Mouse (Mus musculus) induced T-regulatory cell, adult 2 months (primary cell): Measurements from ENCODE around the gene Lipc.

Experiments used
- DNase-seq: peaks from one replicate; pipeline ENCODE4 v3.0.0-alpha.2; 2012; ENCODE audit warnings: low read depth

Lipc gene

DNA sequence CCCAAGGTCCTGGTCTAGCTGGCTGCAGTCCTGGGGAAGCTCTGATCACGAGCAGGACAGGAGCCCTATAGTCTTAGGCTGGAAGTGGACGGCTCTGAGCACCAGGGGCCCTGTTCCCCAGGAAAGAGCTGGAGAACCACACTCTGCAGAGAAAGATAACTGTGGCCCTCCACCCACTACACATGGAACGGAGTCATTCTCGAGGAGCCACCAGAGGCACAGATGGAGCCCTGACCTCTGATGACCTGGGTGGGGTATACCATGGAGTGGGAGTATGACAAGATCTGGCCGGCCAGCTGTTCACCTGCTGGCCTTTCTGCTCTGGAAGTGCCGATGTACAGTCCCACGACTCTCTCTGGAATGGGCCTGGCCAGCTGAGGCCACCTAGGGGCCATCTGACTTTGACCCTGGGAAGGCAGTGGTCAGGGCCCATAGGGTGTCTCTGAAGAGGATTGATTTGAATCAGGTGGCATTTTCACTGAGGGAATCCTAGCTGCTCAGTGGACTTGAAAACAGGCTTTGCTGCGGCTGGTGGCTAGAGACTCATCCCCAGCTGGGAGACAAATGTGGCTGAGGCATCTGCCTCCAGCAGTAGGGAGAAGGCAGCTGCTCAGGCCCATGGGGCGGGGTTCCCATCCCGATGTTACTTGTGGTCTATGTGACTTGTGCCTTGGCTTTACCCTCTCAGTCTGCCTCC, 37.2 kb downstream of the Lipc start:
- no peak for DNase-seq

DNA sequence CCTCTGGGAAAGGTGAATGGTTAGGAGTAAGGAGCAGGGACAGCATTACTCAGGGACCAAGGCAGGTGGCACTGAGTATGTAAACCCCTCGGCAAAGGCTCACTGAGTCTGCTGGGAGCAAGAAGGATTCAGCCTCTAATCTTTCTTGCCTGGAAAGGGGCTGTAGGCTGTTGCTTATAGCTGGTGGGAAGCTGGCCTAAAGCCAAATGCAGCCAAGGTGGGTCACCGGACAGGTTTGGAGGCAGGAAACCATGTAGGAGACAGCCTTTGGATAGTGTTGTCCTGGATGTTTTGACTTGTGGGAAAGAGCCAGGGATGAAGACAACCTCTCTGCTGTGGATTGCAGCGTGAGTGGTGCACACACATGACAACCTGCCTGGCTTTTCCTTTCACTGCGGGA, 40.9 kb downstream of the Lipc start:
- DNase-seq, result no peak

DNA sequence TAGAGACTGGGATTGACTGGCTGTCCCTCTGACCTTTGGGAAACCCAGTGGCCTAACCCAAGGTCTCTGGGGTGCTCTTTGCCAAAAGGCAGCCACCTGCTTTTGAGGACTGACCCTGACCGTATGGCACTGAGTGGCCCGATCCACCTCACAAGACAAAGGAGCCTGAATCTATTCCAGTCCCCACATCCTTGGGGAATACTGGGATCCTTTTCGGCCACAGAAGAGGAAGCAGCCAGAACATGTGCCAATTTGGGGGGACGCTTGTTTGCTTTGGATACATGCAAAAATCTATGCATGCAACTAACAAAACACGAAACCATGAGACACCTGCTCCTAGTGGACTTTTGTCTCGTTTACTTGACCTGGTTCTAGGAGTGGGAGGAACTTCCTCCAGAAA, 41.7 kb downstream of the Lipc start:
- DNase-seq, result no peak

DNA sequence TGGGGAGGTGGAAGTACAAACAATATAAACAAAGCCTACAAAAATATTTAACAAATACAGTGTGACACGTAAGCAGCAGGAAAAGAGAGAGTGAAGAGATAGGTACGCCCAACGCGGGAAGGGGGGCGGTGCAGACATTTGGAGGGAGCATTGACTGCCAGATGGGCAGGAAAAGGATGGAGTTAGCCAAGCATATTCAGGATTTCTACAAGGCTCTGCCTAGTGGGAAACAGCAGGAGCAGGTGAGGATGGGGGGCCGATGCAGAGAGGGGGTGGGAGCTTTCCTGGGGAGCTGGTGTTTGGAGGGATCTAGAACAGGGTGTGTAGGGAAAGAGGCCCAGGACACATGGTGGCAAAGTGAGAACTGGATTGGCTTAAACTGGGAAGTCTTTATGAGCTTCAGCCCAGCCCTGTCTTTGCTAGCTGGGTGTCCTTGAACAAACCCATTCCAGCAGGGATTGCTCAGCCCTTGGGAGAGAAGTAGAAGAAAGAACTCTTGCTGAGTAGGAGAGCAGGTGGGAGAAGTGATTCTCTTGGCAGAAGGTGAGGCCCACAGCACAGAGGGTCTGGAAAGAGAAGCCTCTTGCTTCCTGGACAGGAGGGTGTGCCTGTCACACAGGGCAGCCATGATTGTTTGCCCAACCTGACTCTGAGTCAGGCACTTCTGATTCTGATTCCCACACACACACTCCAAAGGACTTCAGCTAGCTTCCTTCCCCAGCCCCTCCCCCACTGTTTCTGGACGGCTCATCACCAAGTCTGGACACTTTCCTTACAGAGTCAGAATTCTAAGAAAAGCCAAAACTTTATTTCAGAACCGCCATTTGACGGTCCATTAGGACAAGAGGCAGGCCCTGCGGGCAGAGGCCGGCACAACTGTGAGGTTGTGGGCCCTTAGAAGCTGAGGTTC, 49.0 kb downstream of the Lipc start:
- no peak for DNase-seq

DNA sequence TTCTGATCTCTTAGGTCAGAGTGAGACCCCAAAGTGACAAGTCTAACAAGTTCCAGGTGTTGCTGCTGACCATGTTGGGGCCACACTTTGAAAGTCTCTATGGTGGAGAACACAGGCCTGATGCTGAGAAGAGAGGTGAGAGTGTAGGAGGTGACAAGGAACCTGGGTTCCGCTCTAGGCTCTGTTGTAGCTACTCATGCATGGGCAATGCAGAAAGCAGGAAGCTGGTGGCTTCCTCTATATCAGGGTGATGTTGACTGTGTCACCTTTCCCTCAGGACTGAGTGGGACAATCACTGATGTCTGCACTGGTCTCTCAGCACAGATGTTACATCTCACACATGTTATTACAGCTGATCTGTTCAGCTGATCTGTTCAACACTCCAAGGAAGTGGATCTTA, 57.8 kb downstream of the Lipc start:
- DNase-seq, result peak; percentile 4

DNA sequence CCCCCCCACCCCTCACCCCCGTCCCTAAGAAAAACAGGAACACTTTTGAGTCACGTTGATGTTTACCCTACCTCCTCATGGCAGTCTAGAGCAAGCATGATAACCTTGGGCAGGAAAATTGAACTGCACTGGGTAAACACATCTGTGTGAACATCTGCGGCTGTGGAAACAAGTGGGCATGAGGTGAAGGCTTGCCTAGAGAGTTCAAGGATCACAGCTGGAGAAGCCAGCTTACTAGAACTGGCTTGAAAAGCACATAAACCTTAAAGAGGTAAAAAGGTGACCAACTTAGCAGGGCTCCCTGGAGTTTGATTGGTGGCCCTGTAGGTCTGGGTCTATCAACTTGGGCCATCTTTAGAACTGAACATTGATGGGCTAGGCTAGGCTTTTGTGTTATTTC, 58.5 kb downstream of the Lipc start:
- no peak for DNase-seq

DNA sequence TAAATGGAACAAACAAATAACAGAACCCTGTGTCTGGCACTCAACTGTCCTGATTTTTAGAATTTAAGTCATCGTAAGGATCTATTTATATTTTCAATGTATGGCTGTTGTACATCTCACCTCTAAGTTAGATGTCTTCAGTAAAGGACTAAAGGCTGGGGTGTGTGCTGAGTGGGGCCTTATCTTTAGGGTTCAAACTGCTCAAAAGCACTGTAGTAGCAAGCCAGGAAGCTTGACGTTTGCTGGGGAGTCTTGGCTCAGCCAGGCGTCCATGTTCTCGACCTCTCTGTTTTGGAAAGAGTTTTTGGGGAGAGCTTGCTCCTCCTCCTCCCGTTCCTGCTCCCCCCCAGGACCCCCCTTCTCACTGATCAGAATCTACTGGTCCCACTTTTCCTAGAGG, 59.4 kb downstream of the Lipc start:
- no peak for DNase-seq

DNA sequence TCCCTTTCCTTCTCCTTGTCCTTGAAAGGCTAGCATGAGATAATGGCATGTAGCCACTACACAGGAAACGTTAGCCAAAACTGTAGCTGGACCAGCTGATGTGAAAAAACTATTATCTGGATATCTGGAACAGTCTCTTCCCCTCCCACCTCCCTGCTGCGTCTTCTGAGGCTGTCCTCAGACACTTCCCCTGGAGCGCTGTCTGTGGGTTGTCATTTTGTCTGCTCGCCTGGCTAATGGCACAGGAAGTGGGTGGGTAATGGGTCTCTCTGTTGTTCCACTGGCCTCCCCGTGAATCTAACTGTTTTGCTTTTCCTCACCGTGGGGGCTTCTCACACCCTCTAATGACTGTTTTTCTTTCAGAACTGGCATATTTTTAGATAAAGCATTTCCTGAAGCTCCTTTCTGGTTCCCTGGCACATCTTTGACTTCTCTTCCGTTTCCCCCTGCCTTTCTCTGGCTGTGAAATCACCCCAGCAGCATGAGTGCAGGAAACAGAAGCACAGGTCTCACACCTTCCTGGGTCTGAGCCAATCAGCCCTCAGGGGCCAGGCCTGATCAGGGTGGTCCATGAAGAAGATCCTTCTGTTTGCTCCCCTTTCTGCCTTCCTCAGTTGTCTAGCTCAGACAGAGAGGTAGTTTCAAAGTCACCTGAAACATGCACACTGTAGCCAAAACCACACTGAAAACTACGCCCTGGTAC, 60.4 kb downstream of the Lipc start:
- DNase-seq, result peak; percentile 53

DNA sequence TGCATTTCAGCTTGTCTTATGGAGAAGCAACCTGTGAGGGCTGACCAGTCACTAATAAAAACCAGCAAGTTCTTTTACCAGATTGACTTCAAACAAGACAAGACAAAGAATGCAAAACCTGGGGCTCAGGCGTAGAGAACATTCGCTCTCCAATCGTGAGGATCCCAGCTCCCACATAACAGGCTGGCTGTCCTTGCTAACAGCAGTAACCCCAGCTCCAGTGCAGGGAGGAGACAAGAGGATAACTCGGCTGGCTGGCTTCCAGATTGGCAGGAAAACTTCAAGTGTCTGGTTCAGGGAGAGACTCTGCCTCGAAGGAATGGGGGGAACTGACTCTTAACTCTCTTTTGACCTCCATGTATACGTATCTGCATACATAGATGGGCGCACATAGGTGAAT, 61.3 kb downstream of the Lipc start:
- DNase-seq, result no peak

DNA sequence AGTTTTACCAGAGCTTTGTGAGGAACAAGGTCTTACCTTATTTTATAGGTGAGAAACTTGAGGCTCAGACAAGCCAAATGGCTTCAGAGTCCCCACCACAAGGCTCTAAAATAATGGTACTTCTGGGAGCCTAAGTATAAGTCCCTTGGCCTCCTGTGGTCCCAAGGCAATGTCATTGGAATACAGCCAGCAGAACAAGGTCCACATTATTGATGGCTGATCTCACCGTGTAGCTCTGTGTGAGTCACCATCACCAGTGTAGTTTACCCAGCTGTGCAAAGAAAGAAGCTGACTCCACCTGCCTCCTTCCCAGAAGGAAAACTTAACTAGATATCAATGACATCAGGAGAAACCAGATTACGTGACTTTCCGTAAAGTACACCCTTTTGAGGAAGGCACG, 63.1 kb downstream of the Lipc start:
- no peak for DNase-seq

DNA sequence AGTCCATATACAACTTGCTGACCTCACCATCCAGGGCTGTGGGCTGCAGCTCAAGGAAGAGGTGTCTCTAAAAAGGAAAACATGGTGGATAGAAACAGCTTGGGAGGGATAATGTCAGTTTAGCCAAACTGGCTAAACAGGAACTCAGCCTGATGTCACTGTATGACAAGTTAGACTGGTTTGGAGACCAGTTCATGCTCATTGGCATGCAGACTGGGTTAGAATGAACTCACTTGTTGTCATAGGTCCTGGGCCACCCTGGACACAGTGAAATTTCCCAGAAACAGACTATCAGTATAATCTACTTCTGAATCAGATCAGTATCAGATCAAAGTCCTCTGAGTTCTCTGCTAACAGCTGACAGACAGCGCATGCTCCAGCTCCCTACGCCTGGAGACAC, 63.5 kb downstream of the Lipc start:
- DNase-seq, result no peak

DNA sequence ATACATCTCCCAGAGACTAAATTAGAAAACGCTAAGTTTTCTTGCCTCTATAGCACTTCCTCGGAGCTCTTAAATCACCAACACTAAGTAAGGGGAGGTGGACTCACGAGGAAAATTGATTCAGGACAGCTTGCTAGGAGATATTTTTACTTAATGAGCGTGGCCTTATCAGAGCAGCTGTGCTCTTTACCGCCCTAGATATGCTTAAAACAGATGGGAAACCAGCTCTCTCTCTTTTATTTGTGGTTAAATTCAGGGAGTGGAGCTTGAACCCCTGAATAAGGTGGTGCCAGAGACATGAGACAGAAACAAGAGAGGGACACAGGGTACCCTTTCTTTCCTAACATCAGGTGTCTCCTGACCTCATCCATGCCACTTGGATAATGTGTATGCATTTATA, 70.0 kb downstream of the Lipc start:
- no peak for DNase-seq

DNA sequence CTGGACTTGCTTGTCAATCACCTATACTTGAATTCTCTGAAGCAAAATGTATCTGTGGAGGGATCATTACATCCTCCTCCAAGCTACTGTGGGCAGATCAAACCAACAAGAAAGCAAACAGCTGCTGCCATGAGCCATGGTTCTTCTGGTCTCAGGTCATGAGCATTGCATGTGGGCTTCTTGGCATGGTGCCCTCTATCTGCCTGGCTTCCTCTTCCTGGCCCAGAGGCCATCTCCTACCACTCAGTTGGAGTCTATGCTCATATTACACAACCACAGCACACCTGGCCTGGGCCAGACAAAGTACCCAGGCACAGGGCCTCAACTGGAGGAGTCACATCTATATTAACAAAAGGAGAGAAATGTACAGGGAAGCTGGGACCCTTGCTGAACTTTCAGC, 73.2 kb downstream of the Lipc start:
- DNase-seq, result no peak

DNA sequence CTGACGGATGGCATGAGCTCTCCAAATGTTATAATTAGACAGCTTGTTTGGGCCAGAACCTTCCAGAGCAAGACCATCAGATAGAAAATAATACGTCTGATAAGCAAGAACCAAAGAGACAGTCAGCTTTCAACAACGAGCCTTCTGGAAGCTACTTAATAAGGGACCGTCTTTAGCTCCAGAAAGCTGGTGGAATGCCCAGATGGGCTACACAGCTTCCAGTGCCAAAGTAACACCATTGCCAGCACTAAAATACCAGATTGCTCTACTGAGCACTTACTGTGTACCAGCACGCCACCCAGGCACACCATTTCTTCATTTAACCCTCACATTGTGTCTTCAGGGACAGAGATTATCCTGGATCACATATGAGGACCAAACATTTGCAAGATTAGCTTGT, 73.9 kb downstream of the Lipc start:
- no peak for DNase-seq

DNA sequence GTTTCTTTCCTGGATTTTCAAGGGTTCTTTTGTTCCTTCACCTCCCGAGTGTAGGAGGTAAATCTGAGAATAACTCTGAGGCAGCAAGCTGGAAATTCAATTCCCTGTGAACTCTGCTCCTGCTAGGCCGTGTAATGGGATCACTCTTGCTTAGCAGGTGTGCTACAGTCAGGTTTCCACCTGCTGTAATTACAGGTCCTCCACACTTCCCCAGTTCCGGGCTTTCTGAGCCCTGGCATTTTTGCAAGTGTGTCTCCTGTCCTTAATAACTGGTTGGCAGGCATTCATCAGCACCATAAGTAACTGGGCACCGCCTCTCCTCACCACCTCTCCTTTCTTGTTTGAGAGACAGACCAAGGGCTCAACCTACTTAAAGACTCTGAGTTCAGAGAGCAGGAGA, 76.5 kb downstream of the Lipc start:
- no peak for DNase-seq

DNA sequence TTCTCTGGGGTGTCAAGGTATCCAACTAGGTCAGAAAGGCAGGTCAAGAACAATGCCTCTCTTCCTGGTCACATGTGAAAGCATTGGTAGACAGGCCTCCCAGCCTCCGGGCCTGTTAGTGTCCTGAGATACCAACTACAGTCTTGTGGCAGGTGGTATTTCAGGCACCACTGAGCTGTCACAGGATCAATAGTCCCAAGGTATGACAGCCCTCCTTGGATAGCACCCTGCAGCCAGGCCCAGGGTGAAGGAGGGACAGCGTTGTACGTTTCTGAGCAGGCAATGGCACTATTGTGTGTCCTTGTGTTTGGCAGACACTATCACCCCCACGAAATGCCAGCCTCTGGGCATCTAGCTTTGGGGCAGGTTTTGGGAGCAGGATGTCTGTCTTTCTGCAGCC, 77.0 kb downstream of the Lipc start:
- DNase-seq, result no peak

DNA sequence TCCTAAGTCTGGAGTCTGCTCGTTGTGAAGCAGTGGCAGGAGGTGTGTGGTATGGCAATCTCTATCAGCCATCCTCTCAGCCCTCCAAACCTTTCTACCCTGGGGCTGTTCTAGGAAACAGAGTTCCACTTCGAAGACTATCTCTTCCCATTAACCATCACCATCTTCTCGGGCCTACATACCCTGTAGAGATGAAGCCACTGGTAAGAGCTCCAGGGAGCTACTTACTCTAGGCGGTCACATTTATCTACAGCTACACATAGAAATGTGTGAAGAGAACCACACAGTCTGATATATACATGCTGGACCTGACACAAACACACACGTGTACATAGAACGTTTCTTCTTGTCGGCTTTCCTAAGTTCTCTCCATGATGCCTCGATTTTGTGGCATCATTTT, 79.4 kb downstream of the Lipc start:
- no peak for DNase-seq

DNA sequence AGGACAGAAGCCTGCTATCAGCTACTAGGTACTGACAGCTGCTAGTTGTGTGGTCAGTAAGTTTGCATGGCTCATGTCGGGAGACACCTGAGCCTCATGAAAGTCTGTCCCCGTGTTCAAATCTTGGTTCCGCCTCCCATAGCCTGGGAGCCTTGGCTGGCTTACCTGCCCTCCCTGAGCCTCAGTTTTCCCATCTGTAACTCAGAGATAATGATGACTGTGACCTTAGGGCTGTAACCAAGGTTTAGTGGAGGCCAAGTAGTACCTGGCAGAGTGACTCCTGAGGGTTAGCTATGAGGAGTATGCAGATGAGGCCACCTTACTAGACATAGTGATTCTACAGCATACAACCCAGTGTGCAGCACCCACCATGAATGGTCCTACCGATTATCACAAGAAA, 81.7 kb downstream of the Lipc start:
- DNase-seq, result no peak

DNA sequence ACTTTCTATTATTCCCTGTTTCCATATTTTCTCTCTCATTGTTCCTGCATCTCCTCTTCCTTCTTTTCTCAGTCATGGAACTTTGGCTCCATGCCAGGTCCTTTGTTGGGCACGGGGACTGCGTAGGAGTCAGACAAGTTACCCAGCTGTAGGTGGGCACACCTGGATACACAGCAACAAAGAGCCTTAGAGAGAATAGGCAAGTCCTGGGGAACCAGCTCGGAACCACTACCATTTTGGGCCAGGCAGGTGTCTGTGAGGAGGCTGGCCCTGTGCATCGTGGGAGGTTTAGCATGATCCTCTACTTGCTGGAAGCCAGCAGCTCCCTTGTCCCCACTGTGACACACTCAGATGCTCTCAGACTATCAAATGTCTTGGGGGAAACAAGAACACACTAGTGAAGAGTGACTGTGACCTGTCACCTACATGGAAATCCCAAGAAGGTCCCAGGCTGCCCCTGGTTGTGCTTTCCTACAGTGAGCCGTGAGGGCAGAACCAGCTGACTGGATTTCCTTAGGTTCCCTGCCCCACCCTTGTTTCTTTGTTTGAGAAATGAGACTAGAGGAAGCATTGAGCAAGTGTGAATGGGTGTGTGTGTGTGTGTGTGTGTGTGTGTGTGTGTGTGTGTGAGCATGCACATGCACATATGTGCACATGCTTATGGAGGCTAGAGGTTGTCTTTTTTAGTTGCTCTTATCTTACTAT, 82.7 kb downstream of the Lipc start:
- no peak for DNase-seq

DNA sequence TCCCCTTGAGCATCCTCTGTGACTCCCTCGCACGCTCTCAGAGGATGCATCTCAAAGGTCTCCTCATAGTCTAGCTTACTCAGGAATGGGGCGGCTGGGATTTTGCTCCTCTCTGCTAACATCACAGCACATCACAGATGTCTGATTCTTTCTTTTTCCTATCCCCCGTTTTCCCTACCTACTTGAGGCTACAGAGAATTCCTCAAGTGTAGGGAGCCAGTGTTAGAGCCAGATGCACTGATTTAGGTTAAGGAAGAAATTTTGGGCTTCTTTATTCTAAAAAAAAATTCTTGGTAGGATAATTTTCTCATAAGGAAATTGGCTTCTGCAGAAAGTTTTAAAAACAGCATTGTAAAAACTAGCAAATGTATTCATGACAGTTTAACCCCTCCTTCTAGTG, 84.6 kb downstream of the Lipc start:
- DNase-seq, result no peak

DNA sequence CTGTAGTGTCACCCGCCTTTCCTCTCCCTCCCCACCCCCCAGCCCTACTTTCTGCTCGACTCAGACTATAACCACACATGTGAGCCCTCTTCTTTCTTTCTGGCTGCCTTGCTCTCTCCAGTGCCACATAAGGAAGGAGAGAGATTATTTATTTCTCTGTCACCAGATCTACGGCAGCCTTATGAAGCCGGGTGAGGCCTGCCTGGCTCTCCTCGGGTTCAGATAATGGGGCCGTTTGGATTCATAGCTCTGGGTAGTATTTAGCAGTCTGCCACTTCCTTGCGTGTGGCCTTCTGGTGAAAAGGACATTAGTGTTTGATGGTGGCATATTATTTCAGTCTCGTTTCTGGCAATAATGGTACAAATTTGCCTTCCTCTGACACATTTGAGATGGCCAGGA, 88.0 kb downstream of the Lipc start:
- DNase-seq, result no peak

DNA sequence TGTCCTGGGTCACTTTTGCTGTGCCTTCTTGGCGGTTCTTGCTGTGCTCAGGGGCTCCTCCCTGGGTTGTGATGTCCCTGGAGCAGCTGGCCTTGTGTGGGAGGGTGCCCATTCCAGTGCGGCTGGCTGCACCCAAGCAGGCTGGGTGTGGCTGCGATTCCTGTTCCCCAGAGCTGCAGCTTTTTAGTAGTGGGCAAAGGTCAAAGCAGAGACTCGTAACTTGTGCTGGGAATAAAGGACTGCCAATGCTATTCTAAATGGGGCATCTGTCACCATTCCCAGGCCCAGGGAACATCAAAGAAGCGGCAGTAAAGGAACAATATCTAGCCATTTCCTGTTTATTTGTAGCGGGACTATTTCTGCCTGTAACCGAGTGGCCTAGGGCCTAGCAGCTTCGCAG, 88.7 kb downstream of the Lipc start:
- no peak for DNase-seq

DNA sequence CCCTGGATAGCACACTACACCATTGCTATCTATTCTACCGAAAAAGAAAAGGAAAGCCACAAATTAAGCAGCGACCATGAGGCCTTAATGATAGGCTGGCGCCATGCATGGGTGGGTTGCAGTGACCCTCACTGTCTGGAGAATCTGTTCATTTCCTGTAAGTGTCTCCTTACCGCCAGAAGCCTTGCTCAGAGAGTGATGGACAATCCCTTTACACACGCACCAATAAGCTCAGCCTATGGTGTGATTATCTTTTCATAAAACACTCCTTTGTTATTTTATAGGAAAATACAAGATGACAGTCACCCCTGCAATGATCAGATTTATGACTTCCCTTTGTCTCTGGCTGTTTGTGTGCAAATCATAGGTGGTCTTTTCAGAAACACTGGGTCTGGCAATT, 92.8 kb downstream of the Lipc start:
- DNase-seq, result no peak
